Mouse (Mus musculus): Measurements from ENCODE around the gene 5031439G07Rik.
A peak's percentile ranks its signal among the peaks of the same experiment; 100 is the strongest.
"Not testable (repeated sequence)": the region's sequence is repeated elsewhere in the genome, so short reads cannot be mapped to it uniquely, and the experiment has no call there.

Gene 5031439G07Rik

GRCm38 (mm10) chr15:84987874-84988825 lies at the start of gene 5031439G07Rik:
Gene 5031439G07Rik (minus strand): TSS chr15:84988551.
- DNase-seq: peak; percentile 80

- DNase-seq: no peak
Measured at GRCm38 (mm10) chr15:85037343-85037690, 49.0 kb upstream of the 5031439G07Rik start.

DNA sequence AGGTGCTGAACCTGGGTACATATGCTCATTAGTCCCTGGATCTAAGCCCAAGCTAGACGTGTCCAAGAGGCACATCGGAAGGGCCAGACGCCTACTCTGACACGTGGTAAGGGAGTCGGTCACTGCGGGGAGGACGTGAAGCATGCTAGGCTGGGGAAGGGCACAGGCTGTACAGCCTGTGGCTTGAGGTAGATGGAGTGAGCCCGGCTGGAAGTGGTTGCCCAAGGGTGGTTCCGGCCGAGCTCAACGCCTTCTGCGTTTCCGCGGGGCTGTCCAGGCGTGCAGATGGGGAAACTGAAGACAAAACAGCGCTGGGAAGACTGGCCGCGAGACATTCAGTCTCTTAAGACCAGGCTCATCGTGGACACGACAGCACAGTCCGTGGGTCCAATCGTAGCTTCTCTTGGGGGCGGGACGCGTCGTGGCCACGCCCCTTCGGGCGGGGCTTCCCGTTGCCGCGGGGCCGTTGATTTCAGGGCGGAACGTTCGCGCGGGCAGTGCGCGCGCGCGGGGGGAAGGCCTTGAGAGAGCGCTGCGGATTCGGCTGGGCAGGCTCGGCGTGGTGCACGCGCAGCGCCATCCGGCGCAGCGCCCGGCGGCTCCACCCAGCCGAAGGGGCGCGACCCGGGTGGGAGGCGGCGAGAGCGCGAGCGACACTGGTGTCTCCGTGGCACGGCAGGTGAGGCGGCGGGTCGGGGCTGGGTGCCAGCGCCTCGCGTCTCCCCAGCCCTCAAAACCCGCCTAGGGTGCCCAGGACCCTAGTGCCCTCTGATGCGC lies 48.4 kb upstream of the 5031439G07Rik start:
- DNase-seq: peak; percentile 99

DNA sequence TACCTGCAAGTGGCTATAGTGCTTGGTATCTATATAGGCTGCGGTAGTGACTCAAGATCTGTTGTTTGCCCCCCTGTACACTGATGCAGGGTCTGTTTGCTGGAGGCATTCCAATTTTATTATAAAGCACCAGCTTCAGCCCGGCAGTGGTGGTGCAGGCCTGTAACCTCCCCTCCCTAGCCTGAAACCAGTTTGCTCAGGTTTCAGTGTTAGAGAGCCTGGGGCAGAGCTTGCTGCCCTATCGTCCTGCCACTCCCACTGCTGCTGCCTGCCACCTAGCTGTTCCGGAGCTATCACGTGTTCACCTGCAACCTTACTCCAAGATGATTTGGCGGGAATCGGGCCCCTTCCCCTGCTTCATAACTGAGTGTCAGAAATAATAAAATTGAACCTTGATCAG lies 45.6 kb upstream of the 5031439G07Rik start:
- DNase-seq: not testable (repeated sequence)

DNA sequence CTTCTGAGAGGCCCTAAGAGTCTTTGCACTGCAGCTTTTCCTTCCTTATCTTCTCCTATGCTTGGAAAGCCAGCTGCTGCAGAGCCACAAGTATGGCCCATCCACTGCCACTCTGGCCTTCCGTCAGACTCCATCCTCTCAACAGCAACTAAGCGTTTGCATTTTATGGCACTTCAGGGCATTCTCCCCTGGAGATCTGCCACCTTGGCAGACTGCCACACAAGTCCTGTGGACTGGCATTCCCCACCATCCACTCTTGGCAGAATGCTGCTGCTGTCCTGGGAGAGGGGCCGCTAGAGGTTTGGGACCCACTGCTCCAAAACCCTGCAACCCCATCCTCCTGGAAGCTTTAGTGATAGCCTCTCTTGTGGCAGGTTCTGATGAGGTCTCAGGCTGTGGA lies 43.5 kb upstream of the 5031439G07Rik start:
- no peak for DNase-seq

- not testable (repeated sequence) for DNase-seq
Measured at GRCm38 (mm10) chr15:85030643-85031042, 42.3 kb upstream of the 5031439G07Rik start.

- not testable (repeated sequence) for DNase-seq
Measured at GRCm38 (mm10) chr15:85028648-85029047, 40.3 kb upstream of the 5031439G07Rik start, which contains the start of gene Fam118a. Gene Fam118a (plus strand): TSS chr15:85028948.

DNA sequence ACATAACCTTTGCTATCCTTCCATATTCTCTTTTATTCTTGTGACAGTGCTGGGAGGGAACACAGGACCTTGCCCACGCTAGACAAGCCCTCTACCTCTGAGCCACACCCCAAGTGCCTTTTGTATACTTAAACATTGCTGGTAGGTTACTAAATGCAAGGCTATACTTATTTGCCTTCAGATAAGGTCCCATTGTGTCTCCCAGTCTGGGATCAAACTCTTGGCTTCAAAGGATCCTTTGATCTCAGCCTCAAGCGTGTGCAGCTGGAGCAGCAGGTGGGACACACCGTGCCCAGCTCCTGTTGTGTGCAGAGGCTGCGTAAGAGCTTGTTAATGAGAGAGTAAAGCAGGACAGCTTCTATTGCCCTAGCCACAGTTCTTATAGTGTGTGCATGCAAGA lies 39.4 kb upstream of the 5031439G07Rik start:
- no peak for DNase-seq

- DNase-seq: no peak
Measured at GRCm38 (mm10) chr15:85026197-85026596, 37.8 kb upstream of the 5031439G07Rik start.

- DNase-seq: no peak
Measured at GRCm38 (mm10) chr15:85022211-85022610, 33.9 kb upstream of the 5031439G07Rik start.

DNA sequence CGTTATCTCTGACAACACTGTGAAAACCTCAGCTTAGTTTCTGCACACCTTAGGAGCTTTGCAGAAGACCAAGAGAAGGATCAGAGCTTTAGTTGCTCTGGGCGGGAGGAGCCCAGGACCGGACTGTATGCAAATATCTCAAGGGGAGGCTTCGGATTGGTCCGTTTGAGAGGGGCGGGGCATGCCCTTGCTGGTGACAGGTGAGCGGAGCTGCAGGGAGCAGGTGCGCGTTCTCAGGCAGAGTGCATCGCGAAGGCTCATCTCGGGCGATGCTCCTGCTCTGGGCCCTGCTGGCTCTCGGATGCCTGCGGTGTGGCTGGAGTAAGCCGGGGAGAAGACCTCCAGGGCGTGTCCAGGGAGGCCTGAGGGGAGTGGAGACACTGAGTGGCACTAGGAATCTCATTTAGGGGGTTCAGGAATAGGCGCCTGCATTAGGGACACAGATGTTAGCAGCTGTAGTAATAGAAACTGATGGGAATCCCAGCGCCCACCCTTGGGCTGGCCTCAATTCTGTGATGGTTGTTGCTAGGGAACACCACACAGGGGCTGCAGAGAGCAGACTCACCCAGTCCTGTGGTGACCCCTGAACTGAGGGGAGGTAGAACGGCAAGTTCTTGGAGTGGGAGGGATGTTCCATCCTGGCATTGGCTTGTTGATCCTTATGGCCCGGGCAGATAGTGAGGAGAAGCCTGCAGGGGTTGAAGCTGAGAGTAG lies 28.8 kb upstream of the 5031439G07Rik start, which contains the start of gene Upk3a:
Upk3a (plus strand) TSS at position 191 of the 714 bp plus-strand sequence.
- DNase-seq: no peak

DNA sequence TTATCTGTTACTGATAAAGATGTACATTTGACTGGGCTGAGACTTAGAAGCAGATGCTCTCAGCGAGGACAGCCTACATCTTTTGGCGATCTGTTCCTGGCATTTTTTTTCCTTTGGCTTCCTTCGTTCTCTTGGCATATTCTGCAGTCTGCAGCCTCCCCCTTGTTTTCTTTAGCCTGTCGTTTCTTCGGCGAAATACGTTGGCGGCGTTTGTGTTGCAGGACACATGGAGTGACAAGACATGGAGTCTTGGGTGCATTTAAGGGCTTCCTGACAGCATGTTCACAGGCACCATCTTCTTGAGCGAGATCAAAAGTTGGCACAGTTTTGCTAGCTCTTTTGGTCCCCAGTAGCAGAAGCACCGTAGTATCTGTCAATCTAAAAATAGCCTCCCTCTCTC lies 27.4 kb upstream of the 5031439G07Rik start:
- DNase-seq: no peak

DNA sequence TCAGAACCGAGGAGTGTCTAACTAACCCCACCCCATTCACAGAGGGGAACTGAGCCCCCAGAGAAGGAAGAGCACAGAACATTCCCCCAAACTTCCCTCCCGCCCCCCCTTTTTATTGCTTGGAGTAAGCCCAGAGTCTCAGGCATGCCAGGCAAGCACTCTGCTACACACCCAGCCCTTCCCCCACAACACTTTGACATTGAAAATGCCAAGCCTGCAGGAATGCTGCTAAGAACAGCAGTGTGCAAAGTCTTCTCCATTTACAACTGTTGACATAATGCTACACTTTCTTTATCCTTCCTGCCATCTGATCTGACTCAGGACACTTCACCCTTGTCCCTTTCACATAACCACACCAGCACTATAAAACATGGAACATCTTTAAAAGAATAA lies 24.3 kb upstream of the 5031439G07Rik start:
- no peak for DNase-seq

- no peak for DNase-seq
Measured at GRCm38 (mm10) chr15:85011895-85012661, 23.7 kb upstream of the 5031439G07Rik start.

DNA sequence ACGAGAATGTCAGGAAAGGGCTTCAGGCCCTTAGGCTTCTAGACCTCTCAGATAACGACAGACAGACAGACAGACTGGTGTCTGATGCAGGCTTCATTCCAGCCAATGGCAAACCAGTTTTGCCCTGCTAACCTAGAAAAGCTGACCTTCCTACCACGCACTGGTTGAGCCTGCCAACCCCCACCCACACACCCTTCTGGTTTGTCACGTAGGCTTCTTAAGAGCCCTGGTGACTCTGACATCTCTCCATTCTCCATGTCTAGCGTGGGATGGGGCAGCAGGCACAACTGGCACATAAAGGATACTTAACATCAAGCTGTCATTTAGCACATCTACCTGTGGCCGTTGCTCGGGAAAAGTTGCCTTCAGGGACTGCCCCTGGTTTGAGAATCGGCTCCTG lies 21.3 kb upstream of the 5031439G07Rik start:
- DNase-seq: no peak

- DNase-seq: peak; percentile 76
Measured at GRCm38 (mm10) chr15:85000984-85001982, 12.9 kb upstream of the 5031439G07Rik start.

GRCm38 (mm10) chr15:84999911-85000310 lies 11.6 kb upstream of the 5031439G07Rik start:
- DNase-seq: no peak

DNA sequence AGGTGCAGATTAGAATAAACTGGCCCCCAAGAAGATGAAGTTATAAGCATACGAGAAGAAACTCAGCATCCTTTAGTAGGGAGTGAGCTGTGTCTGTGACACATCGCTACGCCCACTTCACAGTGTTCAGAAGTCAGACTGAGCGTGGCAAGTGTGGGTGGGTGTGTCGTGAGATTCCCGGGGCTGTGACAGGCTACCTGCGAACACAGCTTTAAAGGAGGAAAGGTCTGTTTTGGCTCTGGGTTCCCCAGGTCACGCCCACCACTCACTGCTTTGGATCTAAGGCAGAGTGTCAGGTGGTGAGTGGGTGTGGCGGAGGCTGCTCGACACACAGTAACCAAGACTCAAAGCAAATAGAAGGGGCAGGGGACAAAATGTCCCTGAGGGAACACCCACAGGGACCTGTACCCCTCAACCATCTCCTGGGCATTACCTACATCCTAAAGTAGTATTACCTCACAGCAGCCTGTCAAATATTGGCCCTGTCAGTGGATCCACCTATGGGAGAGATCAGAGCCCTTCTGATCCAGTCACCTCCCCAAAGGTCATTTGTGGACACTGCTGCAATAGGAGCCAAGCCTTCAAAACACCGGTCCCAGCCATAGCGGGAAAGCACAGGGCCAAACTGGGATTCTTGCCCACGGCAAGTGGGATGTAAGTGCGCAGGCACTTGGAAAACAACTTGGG lies 9.6 kb upstream of the 5031439G07Rik start:
- DNase-seq: no peak

GRCm38 (mm10) chr15:84995967-84996366 lies 7.6 kb upstream of the 5031439G07Rik start:
- DNase-seq: no peak

DNA sequence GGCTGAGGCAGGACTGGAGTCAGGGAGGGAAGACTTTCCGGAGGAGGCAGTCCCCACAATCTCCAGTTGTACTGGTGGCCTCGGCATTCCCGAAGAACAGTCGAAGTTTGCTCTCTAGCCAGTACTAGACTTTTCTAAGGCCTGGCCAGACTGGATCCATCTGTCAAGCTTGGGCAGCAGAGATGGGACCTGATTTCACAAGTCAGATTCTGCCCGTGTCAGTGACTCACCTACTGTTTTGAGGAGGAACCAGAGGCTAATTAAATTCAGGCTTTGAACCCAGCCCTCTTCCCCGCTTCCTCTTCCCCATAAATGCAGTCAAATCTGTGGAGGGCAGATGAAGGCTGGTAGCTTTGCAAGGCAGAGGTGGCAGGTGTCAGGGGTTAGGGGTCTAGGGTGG lies 6.7 kb upstream of the 5031439G07Rik start:
- no peak for DNase-seq

Data from cerebellum, adult 8-10 months (tissue).